Mouse (Mus musculus): ENCODE measurements around the gene Slco3a1. TPM values are rescaled to one million over a fixed set of nuclear protein-coding genes. Genes with fewer than 3 reads are reported as not detected.

Gene Slco3a1
- polyA plus RNA-seq, 1 experiment from 2014 or later: 22.6 TPM

DNA sequence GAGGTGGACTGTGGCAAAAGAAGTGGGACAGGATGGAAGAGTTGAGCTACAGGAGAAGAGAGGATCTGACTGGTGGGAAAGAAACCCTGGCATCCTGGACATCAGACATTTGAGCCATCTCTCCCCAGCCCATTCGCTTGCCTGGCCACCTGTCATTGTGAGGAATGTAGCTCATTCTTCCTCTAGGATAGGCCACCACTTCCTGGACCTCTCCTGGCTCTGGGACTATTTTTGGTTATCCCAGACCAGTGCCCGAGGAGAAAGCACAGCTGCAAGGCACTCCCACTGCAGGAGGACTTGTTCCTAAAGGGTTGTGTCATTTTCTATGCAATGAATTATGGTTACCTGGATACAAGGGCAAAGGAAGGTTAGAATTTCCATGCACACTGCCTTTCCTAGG lies 103.5 kb downstream of the Slco3a1 start:
- Histone ChIP-seq H3K4me3 (ENCODE audit: low read depth, low read length) (no peak overlapping the region), H3K36me3 (ENCODE audit: control insufficient read depth, insufficient read depth, low read length) (no peaks in the 10 kb centered on the region), H3K27ac (ENCODE audit: low read depth, low read length) (no peak overlapping the region), H3K9me3 (replicated peaks; ENCODE audit: control insufficient read depth, low read length) (no peaks in the 10 kb centered on the region), H3K4me1 (ENCODE audit: control insufficient read depth, insufficient read depth, low read length) (peaks cover 7% of the 10 kb centered on the region; the same call in 1 of the 2 replicates), H3K4me2 (no peak overlapping the region), H3K27me3 (ENCODE audit: control insufficient read depth, insufficient read depth, low read length) (no peaks in the 10 kb centered on the region), H3K9ac (ENCODE audit: low read depth, low read length) (no peak overlapping the region)
- WGBS (ENCODE audit: insufficient replicate concordance): 31% methylated on average over 2 of the region's 2 CpGs
- ATAC-seq (replicated peaks; ENCODE audit: insufficient number of reproducible peaks, low FRiP score, low TSS enrichment): no peak

DNA sequence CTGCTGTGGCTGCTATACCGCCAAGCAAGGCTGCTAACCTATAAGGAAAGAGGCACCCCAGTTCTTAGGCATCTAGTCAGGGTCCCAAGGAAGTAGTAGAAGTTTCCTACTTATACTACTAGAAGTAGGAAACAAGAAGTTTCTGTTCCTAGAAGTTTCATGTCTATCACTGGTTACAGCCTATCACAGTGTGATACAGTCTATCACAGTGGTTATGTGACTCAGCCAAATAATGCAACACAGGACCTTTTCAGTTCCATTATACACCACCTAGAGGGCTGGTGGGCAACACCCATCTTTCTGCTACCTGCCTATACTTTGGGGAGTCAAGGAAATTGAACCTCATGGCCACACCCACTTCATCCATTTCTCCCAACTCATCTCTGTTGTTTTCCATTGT lies 104.8 kb downstream of the Slco3a1 start:
- H3K9ac ChIP-seq (ENCODE audit: low read depth, low read length): no peak overlapping the region
- H3K4me1 ChIP-seq (ENCODE audit: control insufficient read depth, insufficient read depth, low read length): peaks cover 7% of the 10 kb centered on the region; the same call in 1 of the 2 replicates
- no peaks in the 10 kb centered on the region for H3K36me3 ChIP-seq (ENCODE audit: control insufficient read depth, insufficient read depth, low read length)
- H3K27ac ChIP-seq (ENCODE audit: low read depth, low read length): no peak overlapping the region
- H3K4me3 ChIP-seq (ENCODE audit: low read depth, low read length): no peak overlapping the region
- 94% methylated on average over 1 of the region's 1 CpGs for WGBS (ENCODE audit: insufficient replicate concordance)
- no peak for ATAC-seq (replicated peaks; ENCODE audit: insufficient number of reproducible peaks, low FRiP score, low TSS enrichment)
- H3K9me3 ChIP-seq (replicated peaks; ENCODE audit: control insufficient read depth, low read length): no peaks in the 10 kb centered on the region
- H3K4me2 ChIP-seq: no peak overlapping the region
- H3K27me3 ChIP-seq (ENCODE audit: control insufficient read depth, insufficient read depth, low read length): no peaks in the 10 kb centered on the region

DNA sequence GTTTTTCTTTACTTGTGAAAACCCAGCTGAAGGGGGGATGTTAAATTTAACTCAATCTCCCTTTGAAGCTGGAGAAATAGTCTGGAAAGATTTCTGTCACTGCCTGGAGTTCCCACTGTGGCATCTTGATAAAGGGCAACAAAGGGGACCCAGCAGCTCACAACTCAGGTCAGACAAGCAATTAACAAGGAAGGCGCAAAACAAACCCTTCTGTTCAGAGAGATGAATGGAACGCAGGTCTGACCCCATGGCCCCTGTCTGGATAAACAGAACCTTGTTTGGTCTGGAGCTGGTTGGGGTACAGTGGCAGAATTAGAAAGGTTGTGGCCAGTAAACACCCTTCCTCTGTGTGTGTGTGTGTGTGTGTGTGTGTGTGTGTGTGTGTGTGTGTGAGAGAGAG lies 106.8 kb downstream of the Slco3a1 start:
- no peaks in the 10 kb centered on the region for H3K27me3 ChIP-seq (ENCODE audit: control insufficient read depth, insufficient read depth, low read length)
- H3K9me3 ChIP-seq (replicated peaks; ENCODE audit: control insufficient read depth, low read length): no peaks in the 10 kb centered on the region
- no peak overlapping the region for H3K4me3 ChIP-seq (ENCODE audit: low read depth, low read length)
- H3K27ac ChIP-seq (ENCODE audit: low read depth, low read length): no peak overlapping the region
- peaks cover 7% of the 10 kb centered on the region; the same call in 1 of the 2 replicates for H3K4me1 ChIP-seq (ENCODE audit: control insufficient read depth, insufficient read depth, low read length)
- H3K9ac ChIP-seq (ENCODE audit: low read depth, low read length): no peak overlapping the region
- no peaks in the 10 kb centered on the region for H3K36me3 ChIP-seq (ENCODE audit: control insufficient read depth, insufficient read depth, low read length)
- no peak overlapping the region for H3K4me2 ChIP-seq
- no peak for ATAC-seq (replicated peaks; ENCODE audit: insufficient number of reproducible peaks, low FRiP score, low TSS enrichment)
- WGBS (ENCODE audit: insufficient replicate concordance): 18% methylated on average over 2 of the region's 2 CpGs

DNA sequence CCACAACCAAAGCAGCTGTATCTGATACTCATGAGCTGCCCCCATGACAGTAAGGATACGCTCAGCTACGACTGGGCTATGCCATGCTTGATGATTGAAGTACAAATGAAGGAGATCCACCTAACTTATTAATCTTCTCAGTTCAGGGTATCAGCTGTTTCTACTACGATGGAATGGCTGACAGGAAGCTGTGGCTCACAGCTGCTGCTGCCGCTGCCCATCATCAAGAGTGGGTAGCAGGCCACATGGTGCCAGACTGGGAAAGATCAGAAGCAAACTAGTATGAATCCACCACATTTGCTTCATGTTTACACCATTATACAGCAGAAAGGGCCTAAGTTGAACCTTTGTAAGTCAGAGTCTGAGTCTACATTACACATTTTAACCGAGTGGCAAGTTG lies 109.4 kb downstream of the Slco3a1 start:
- H3K4me3 ChIP-seq (ENCODE audit: low read depth, low read length): no peak overlapping the region
- no peak overlapping the region for H3K27ac ChIP-seq (ENCODE audit: low read depth, low read length)
- WGBS (ENCODE audit: insufficient replicate concordance): 83% methylated on average over 5 of the region's 5 CpGs
- 0 out of 2 replicates have a peak, but pooled peaks cover 2% of the 10 kb centered on the region for H3K4me1 ChIP-seq (ENCODE audit: control insufficient read depth, insufficient read depth, low read length)
- H3K4me2 ChIP-seq: no peak overlapping the region
- no peaks in the 10 kb centered on the region for H3K27me3 ChIP-seq (ENCODE audit: control insufficient read depth, insufficient read depth, low read length)
- no peaks in the 10 kb centered on the region for H3K36me3 ChIP-seq (ENCODE audit: control insufficient read depth, insufficient read depth, low read length)
- H3K9ac ChIP-seq (ENCODE audit: low read depth, low read length): no peak overlapping the region
- no peak for ATAC-seq (replicated peaks; ENCODE audit: insufficient number of reproducible peaks, low FRiP score, low TSS enrichment)
- no peaks in the 10 kb centered on the region for H3K9me3 ChIP-seq (replicated peaks; ENCODE audit: control insufficient read depth, low read length)

DNA sequence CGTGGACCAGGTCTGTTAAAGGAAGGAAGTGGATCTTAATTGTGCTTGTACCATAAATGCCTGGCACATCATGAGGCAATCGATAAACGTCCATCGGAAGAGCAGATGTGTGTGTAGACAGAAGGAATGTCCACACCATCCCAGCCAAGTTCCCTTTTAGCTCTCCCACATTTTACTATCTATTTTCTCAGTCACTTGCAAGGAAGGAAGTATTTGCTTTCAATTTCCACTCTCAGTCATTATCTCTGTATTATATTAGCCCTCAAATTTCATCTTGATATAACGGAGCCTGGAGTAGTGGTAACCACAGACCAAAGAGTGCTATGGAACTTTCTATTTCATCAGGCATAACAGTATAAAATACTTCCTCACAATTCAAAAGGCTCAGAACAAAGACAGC lies 112.2 kb downstream of the Slco3a1 start:
- H3K4me3 ChIP-seq (ENCODE audit: low read depth, low read length): no peak overlapping the region
- no peak for ATAC-seq (replicated peaks; ENCODE audit: insufficient number of reproducible peaks, low FRiP score, low TSS enrichment)
- no peaks in the 10 kb centered on the region for H3K4me1 ChIP-seq (ENCODE audit: control insufficient read depth, insufficient read depth, low read length)
- H3K27me3 ChIP-seq (ENCODE audit: control insufficient read depth, insufficient read depth, low read length): no peaks in the 10 kb centered on the region
- H3K36me3 ChIP-seq (ENCODE audit: control insufficient read depth, insufficient read depth, low read length): no peaks in the 10 kb centered on the region
- H3K4me2 ChIP-seq: no peak overlapping the region
- H3K9ac ChIP-seq (ENCODE audit: low read depth, low read length): no peak overlapping the region
- no peaks in the 10 kb centered on the region for H3K9me3 ChIP-seq (replicated peaks; ENCODE audit: control insufficient read depth, low read length)
- 73% methylated on average over 5 of the region's 5 CpGs for WGBS (ENCODE audit: insufficient replicate concordance)
- no peak overlapping the region for H3K27ac ChIP-seq (ENCODE audit: low read depth, low read length)

DNA sequence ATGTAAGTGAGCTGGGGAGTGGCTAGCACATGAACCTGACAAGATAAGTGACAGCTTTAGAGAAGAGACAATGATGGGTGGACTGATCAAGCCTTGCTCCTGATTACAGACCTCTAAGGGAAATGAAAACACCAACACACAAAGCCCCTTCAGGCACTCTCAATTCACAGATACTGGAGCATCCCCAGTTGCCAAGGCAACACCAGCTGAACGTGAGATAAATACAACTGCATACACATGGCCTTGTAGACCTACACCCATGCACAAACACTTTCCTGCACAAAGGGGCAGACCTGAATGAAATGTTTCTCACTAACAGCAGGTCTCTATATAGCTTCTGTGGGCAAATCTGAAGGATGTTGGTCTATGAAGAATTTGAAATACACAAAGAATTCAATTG lies 117.0 kb downstream of the Slco3a1 start:
- no peak overlapping the region for H3K4me3 ChIP-seq (ENCODE audit: low read depth, low read length)
- 34% methylated on average over 1 of the region's 1 CpGs for WGBS (ENCODE audit: insufficient replicate concordance)
- no peak overlapping the region for H3K9ac ChIP-seq (ENCODE audit: low read depth, low read length)
- H3K4me2 ChIP-seq: no peak overlapping the region
- no peak overlapping the region for H3K27ac ChIP-seq (ENCODE audit: low read depth, low read length)
- no peak for ATAC-seq (replicated peaks; ENCODE audit: insufficient number of reproducible peaks, low FRiP score, low TSS enrichment)
- H3K9me3 ChIP-seq (replicated peaks; ENCODE audit: control insufficient read depth, low read length): no peaks in the 10 kb centered on the region; the same call in 1 of the 2 replicates
- H3K36me3 ChIP-seq (ENCODE audit: control insufficient read depth, insufficient read depth, low read length): no peaks in the 10 kb centered on the region
- H3K27me3 ChIP-seq (ENCODE audit: control insufficient read depth, insufficient read depth, low read length): no peaks in the 10 kb centered on the region
- H3K4me1 ChIP-seq (ENCODE audit: control insufficient read depth, insufficient read depth, low read length): 0 out of 2 replicates have a peak, but pooled peaks cover under 1% of the 10 kb centered on the region

DNA sequence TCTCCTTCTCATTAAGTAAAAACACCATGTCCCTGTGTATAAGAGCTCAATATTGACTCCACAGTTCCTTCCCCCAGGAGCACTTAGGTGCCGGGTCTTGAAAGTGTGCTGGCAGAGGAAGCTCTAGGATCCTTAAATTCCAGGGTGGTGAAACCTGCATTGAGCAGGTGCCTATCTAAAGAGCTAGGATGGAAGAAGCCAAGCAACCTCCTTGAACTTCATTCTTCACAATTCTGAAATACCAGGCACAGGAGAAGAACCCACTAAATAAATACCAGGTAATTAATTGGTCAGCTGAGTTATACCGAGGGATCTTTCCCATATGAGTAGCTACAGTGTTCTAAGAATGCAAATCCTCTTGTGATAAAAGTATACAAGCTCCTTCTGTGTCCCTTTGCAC lies 117.9 kb downstream of the Slco3a1 start:
- no peak overlapping the region for H3K9ac ChIP-seq (ENCODE audit: low read depth, low read length)
- H3K4me1 ChIP-seq (ENCODE audit: control insufficient read depth, insufficient read depth, low read length): 0 out of 2 replicates have a peak, but pooled peaks cover 2% of the 10 kb centered on the region
- no peak overlapping the region for H3K27ac ChIP-seq (ENCODE audit: low read depth, low read length)
- WGBS (ENCODE audit: insufficient replicate concordance): 90% methylated on average over 2 of the region's 2 CpGs
- H3K4me2 ChIP-seq: no peak overlapping the region
- no peak overlapping the region for H3K4me3 ChIP-seq (ENCODE audit: low read depth, low read length)
- no peaks in the 10 kb centered on the region; the same call in 1 of the 2 replicates for H3K9me3 ChIP-seq (replicated peaks; ENCODE audit: control insufficient read depth, low read length)
- ATAC-seq (replicated peaks; ENCODE audit: insufficient number of reproducible peaks, low FRiP score, low TSS enrichment): no peak
- H3K27me3 ChIP-seq (ENCODE audit: control insufficient read depth, insufficient read depth, low read length): no peaks in the 10 kb centered on the region
- H3K36me3 ChIP-seq (ENCODE audit: control insufficient read depth, insufficient read depth, low read length): no peaks in the 10 kb centered on the region

DNA sequence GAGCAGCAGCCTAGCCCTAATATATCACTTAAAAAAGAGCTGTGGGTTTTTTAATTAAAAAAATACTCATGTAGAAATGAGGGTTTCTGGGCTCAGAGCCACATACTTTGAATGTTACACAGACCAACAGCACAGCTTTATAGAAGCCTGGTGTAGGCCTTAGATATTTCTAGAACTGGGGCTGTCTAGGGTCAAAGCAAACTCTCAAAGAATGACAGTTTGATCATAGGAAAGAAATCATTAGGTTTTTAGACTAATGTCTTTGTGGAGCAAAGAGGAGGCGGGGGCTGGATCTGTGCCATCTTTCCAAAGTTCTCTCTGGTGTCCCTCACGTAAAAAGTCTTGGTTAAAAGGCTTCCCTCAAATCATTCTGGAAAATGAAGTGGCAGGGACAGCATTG lies 121.6 kb downstream of the Slco3a1 start:
- H3K27ac ChIP-seq (ENCODE audit: low read depth, low read length): no peak overlapping the region
- H3K27me3 ChIP-seq (ENCODE audit: control insufficient read depth, insufficient read depth, low read length): no peaks in the 10 kb centered on the region
- no peaks in the 10 kb centered on the region; the same call in 1 of the 2 replicates for H3K9me3 ChIP-seq (replicated peaks; ENCODE audit: control insufficient read depth, low read length)
- no peak overlapping the region for H3K9ac ChIP-seq (ENCODE audit: low read depth, low read length)
- H3K4me2 ChIP-seq: no peak overlapping the region
- ATAC-seq (replicated peaks; ENCODE audit: insufficient number of reproducible peaks, low FRiP score, low TSS enrichment): no peak
- 75% methylated on average over 2 of the region's 2 CpGs for WGBS (ENCODE audit: insufficient replicate concordance)
- no peak overlapping the region for H3K4me3 ChIP-seq (ENCODE audit: low read depth, low read length)
- no peaks in the 10 kb centered on the region for H3K36me3 ChIP-seq (ENCODE audit: control insufficient read depth, insufficient read depth, low read length)
- H3K4me1 ChIP-seq (ENCODE audit: control insufficient read depth, insufficient read depth, low read length): 0 out of 2 replicates have a peak, but pooled peaks cover 2% of the 10 kb centered on the region

DNA sequence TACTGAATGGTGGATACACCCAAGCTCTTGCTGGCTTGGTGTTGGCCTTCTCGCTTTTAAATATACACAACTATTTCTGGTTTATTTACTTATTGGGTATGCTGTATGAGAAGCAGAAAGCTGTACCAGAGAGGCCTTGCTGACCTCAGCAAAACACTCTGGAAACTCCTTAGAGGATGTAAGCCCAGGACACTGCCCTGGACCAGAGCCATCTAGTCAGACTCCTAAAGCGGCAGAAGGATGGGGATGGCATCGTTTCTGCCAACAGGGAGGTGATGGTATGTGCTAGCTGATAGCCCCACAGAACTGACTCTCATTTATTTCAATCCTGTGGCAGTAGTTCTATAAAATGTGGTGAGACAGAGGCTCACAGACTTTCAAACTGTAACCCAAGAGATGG lies 125.3 kb downstream of the Slco3a1 start:
- Histone ChIP-seq H3K27me3 (ENCODE audit: control insufficient read depth, insufficient read depth, low read length) (no peaks in the 10 kb centered on the region), H3K4me3 (ENCODE audit: low read depth, low read length) (no peak overlapping the region), H3K9ac (ENCODE audit: low read depth, low read length) (no peak overlapping the region), H3K9me3 (replicated peaks; ENCODE audit: control insufficient read depth, low read length) (no peaks in the 10 kb centered on the region), H3K27ac (ENCODE audit: low read depth, low read length) (no peak overlapping the region), H3K4me1 (ENCODE audit: control insufficient read depth, insufficient read depth, low read length) (peaks cover 24% of the 10 kb centered on the region), H3K4me2 (no peak overlapping the region), H3K36me3 (ENCODE audit: control insufficient read depth, insufficient read depth, low read length) (no peaks in the 10 kb centered on the region)
- 76% methylated on average over 3 of the region's 3 CpGs for WGBS (ENCODE audit: insufficient replicate concordance)
- ATAC-seq (replicated peaks; ENCODE audit: insufficient number of reproducible peaks, low FRiP score, low TSS enrichment): no peak

All from heart, embryonic 11.5 days (tissue).